Mouse (Mus musculus) heart, postnatal 0 days (tissue): ENCODE results near the gene Wdr63. TPM values are rescaled to one million over a fixed set of nuclear protein-coding genes. Genes with fewer than 3 reads are reported as not detected.

Experiments
- ATAC-seq: fragments of 200-750 bp; cut with Nextera tagmentation; 2 replicates; pipeline ENCODE4 v1.8.0; 2017; ENCODE audit warnings: low read depth, moderate number of reproducible peaks, moderate library complexity; ENCODE audit not compliant: insufficient read depth
- DNase-seq: peaks from one replicate; pipeline ENCODE4 v3.0.0-alpha.2; 2016; ENCODE audit warnings: low spot score
- H3K27ac ChIP-seq: fragments of 300-500 bp; sonication (generic); 2 replicates; pipeline ENCODE4 v1.5.1; 2014; ENCODE audit warnings: low read depth, mild to moderate bottlenecking
- H3K27me3 ChIP-seq: fragments of 300-500 bp; sonication (generic); 2 replicates; pipeline ENCODE4 v1.6.1; 2014; ENCODE audit warnings: low read length, mixed read lengths; ENCODE audit not compliant: control insufficient read depth, insufficient read depth
- H3K36me3 ChIP-seq: fragments of 300-500 bp; sonication (generic); replicated peaks from 2 replicates; pipeline ENCODE4 v1.6.1; 2014; ENCODE audit warnings: low read length, mixed read lengths; ENCODE audit not compliant: control insufficient read depth, insufficient read depth
- H3K4me1 ChIP-seq: fragments of 300-500 bp; sonication (generic); 2 replicates; pipeline ENCODE4 v1.6.1; 2014; ENCODE audit warnings: antibody characterized with exemption; ENCODE audit not compliant: control insufficient read depth, insufficient read depth
- H3K4me2 ChIP-seq: fragments of 300-500 bp; sonication (generic); 2 replicates; pipeline ENCODE4 v1.6.1; 2014; ENCODE audit warnings: low read depth, mild to moderate bottlenecking, low read length, moderate library complexity
- H3K4me3 ChIP-seq: fragments of 300-500 bp; sonication (generic); 2 replicates; pipeline ENCODE4 v1.5.1; 2014; ENCODE audit warnings: low read depth, low read length
- H3K9ac ChIP-seq: fragments of 300-500 bp; sonication (generic); replicated peaks from 2 replicates; pipeline ENCODE4 v1.6.1; 2014; ENCODE audit warnings: low read depth, low read length, mixed read lengths
- H3K9me3 ChIP-seq: fragments of 300-500 bp; sonication (generic); replicated peaks from 2 replicates; pipeline ENCODE4 v1.6.1; 2016; ENCODE audit warnings: low read length; ENCODE audit not compliant: control insufficient read depth
- CTCF ChIP-seq: IDR thresholded peaks from 2 replicates; pipeline ENCODE4 v1.5.1; 2016; ENCODE audit warnings: antibody characterized with exemption, control low read depth, low read depth
- EP300 ChIP-seq: IDR thresholded peaks from 2 replicates; pipeline ENCODE4 v1.6.1; 2016; ENCODE audit warnings: antibody characterized with exemption, low read depth
- WGBS: fragments of 180-500 bp; shearing (Covaris S2); extraction: QIAGEN DNeasy Blood & Tissue Kit; methylation state at CpG from one replicate; pipeline ENCODE4 v1.1.7; 2014; 5-methylcytosine and 5-hydroxymethylcytosine counted together
- polyA plus RNA-seq: library from polyadenylated mRNA; unstranded; fragments of >200 nt; fragmentation: Nextera tagmentation; extraction: Ambion mirVana; gene quantifications from 2 replicates; pipeline ENCODE4 v1.2.1, GENCODE M21; 2015
- total RNA-seq: library from RNA; depleted of rRNA; stranded (reverse); fragments of >200 nt; gene quantifications from 2 replicates; pipeline ENCODE4 v1.2.3, GENCODE M21; 2014; ENCODE audit warnings: low replicate concordance

The Wdr63 gene
- total and polyA plus RNA-seq, 2 experiments from 2014 or later: not detected

DNA sequence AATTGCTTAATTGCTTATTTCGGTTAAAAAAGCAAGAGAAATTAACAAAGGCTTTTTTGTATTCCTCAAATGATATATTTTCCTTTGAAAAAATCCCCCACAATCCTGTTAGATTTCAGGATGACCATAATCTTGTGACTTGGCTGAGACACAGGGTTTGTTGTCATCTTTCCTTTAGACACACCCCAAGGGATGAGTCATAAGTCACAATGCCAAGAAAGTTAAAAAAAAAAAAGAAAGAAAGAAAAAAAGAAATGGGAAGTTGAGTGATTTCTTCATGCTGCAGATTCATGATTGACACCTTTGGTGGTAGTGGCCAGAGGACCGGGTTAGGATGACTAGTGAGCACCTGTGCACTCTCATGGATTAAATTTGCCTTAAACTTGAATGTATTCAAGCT lies 2.4 kb upstream of the Wdr63 start:
- ATAC-seq (no peak), DNase-seq (peak; percentile 32)
- Histone ChIP-seq H3K9me3 (no peaks in the 10 kb centered on the region), H3K27me3 (no peaks in the 10 kb centered on the region), H3K9ac (no peak overlapping the region), H3K27ac (no peak overlapping the region), H3K4me2 (no peak overlapping the region), H3K4me1 (no peaks in the 10 kb centered on the region), H3K4me3 (no peak overlapping the region), H3K36me3 (no peaks in the 10 kb centered on the region)
- no peak for TF ChIP-seq CTCF
- TF ChIP-seq EP300: no peak
- 63% methylated on average over 2 of the region's 2 CpGs for WGBS

DNA sequence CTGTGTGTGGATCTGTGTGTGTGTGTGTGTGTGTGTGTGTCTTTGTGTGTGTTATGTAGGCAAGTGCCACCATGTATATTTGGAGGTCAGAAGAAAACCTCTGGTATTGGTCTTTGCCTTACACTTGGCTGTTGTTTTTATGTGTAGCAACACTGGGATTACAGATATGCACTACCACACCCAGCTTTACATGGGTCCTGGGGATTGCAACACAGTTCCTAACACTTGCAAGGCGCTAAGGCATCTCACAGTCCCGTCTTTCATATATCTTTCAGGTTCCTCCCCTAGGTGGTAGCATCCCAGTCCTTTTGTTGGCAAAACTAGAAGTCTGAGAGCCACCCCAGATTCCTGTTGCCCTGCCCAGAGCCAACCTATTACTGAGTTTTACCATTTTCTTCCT lies 1.0 kb upstream of the Wdr63 start:
- Histone ChIP-seq H3K9me3 (peaks cover 7% of the 10 kb centered on the region; the same call in 1 of the 2 replicates), H3K27ac (no peak overlapping the region), H3K4me2 (no peak overlapping the region), H3K27me3 (no peaks in the 10 kb centered on the region), H3K36me3 (no peaks in the 10 kb centered on the region), H3K9ac (no peak overlapping the region), H3K4me3 (no peak overlapping the region), H3K4me1 (no peaks in the 10 kb centered on the region)
- DNase-seq (no peak), ATAC-seq (no peak)
- 63% methylated on average over 2 of the region's 2 CpGs for WGBS
- no peak for TF ChIP-seq CTCF
- TF ChIP-seq EP300: no peak

DNA sequence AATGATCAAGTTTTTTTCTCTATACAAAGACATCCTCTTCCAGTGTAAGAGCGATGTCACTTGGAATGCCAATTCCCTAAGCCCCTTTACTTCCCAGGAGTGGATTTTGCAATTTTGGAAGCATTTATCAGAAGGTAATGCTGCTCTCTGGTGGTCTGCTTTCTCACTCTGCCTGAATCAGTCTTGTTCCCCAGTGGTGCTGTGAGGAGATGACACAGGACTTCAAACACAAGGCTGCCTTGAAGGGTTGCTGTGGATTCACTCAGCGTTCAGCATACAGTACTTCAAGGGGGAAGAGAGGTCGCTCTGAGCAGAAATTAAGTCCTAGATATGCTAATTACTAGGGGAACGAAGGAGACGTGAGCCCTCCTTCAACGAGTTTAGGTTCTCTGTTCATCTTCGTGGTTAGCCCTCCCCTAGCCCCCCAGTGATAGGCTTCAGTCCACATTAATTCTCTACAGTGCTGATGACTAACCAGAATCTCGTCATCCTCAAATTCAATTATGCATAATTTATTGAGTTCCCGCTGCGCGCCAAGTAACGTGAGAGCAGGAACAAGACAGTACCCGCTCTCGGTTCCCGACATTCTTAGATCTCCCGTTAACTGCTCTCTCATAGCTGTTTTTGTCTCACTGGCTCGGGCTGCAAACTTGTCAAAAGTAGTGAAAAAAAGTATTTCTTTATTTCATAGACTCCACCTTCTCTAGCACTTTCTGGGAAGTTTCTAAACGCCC lies 647 bp downstream of the Wdr63 start:
- H3K4me3 ChIP-seq: peak overlapping the region; percentile 56
- no peak for TF ChIP-seq EP300
- peak; percentile 44 for TF ChIP-seq CTCF
- H3K9ac ChIP-seq: 0 out of 2 replicates have a peak overlapping the region, but pooled peaks have one; percentile 4
- no peaks in the 10 kb centered on the region for H3K36me3 ChIP-seq
- no peaks in the 10 kb centered on the region for H3K4me1 ChIP-seq
- no peak overlapping the region for H3K27ac ChIP-seq
- peak; percentile 43 for ATAC-seq
- 4% methylated on average over 18 of the region's 18 CpGs for WGBS
- peaks cover 7% of the 10 kb centered on the region; the same call in 1 of the 2 replicates for H3K9me3 ChIP-seq
- peak overlapping the region; percentile 89 for H3K4me2 ChIP-seq
- peak; percentile 38 for DNase-seq
- H3K27me3 ChIP-seq: no peaks in the 10 kb centered on the region

DNA sequence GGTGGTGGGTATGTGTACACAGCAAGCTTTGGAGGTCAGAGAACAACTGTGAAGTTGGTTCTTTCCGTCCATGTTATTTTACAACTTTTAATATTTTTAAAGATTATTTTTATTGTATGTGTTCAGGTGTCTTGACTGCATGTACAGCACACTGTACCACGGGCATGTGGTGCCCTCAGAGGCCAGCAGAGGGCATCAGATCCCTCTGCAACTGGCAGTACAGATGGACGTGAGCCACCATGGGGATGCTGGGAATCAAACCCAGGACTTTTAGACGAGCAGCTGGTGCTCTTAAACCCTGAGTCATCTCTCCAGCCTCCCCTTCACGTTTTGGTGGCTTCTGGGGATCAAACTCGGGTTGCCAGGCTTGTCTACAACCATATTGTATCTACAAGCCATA lies 5.9 kb downstream of the Wdr63 start:
- Histone ChIP-seq H3K27ac (no peak overlapping the region), H3K36me3 (no peaks in the 10 kb centered on the region), H3K4me2 (no peak overlapping the region), H3K4me3 (no peak overlapping the region), H3K9me3 (peaks cover 7% of the 10 kb centered on the region; the same call in 1 of the 2 replicates), H3K9ac (no peak overlapping the region), H3K27me3 (no peaks in the 10 kb centered on the region), H3K4me1 (peaks cover 7% of the 10 kb centered on the region; the same call in 1 of the 2 replicates)
- DNase-seq: no peak
- no peak for ATAC-seq
- no peak for TF ChIP-seq CTCF
- no peak for TF ChIP-seq EP300
- WGBS: 62% methylated on average over 6 of the region's 6 CpGs

DNA sequence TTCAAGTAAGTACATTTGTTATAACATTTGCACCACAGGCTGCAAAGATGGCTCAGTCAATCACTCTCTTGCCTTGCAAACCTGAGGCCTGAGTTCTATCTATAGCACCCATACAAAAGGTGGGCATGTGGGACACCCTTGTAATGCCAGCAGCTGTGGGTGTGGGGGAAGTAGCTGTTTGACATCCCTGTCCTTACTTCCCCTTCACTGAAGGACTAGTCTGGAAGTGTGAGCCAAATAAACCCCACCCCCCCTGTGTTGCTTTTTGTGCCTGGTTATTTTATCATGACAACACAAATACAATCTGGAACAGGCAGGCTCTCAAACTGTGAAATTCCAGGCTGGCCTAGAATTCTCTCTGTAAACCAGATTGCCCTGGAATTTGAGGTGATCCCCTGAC lies 8.0 kb downstream of the Wdr63 start:
- peaks cover 7% of the 10 kb centered on the region; the same call in 1 of the 2 replicates for H3K4me1 ChIP-seq
- H3K27ac ChIP-seq: peak overlapping the region; percentile 36; the same call in 1 of the 2 replicates
- peaks cover 7% of the 10 kb centered on the region; the same call in 1 of the 2 replicates for H3K9me3 ChIP-seq
- TF ChIP-seq EP300: no peak
- TF ChIP-seq CTCF: no peak
- no peak overlapping the region for H3K4me2 ChIP-seq
- no peak overlapping the region for H3K4me3 ChIP-seq
- H3K9ac ChIP-seq: no peak overlapping the region
- H3K27me3 ChIP-seq: no peaks in the 10 kb centered on the region
- ATAC-seq (peak; percentile 87), DNase-seq (peak; percentile 64)
- no peaks in the 10 kb centered on the region for H3K36me3 ChIP-seq

DNA sequence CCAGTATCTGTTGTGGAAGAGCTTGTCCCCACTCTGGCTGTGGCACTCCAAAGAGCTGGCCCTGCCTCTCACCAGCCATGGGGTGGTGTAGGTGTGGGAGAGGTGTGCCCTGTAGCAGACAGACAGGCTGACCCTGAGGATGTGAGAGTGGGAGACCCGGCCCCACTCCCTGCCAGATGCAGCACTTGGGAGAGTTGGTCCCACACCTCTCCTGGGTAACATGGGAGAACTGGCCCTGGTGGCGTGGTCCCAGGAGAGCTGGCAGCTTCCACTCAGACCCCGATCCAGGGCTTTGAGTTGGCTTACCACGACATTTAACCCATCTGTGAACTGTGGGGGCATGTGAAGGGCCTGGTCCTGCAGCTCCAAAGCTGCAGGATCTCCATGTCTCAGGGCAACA lies 10.1 kb downstream of the Wdr63 start:
- Histone ChIP-seq H3K4me2 (no peak overlapping the region), H3K4me1 (peaks cover 7% of the 10 kb centered on the region; the same call in 1 of the 2 replicates), H3K27me3 (no peaks in the 10 kb centered on the region), H3K27ac (no peak overlapping the region), H3K36me3 (no peaks in the 10 kb centered on the region), H3K9me3 (no peaks in the 10 kb centered on the region), H3K4me3 (no peak overlapping the region), H3K9ac (no peak overlapping the region)
- no peak for DNase-seq
- no peak for ATAC-seq
- no peak for TF ChIP-seq CTCF
- TF ChIP-seq EP300: no peak
- WGBS: 82% methylated on average over 4 of the region's 4 CpGs
